Mouse (Mus musculus): ENCODE measurements around the gene Rnf212b. TPM values are rescaled to one million over a fixed set of nuclear protein-coding genes. Genes with fewer than 3 reads are reported as not detected.

Rnf212b gene
- polyA plus RNA-seq, 2 experiments: not detected

DNA sequence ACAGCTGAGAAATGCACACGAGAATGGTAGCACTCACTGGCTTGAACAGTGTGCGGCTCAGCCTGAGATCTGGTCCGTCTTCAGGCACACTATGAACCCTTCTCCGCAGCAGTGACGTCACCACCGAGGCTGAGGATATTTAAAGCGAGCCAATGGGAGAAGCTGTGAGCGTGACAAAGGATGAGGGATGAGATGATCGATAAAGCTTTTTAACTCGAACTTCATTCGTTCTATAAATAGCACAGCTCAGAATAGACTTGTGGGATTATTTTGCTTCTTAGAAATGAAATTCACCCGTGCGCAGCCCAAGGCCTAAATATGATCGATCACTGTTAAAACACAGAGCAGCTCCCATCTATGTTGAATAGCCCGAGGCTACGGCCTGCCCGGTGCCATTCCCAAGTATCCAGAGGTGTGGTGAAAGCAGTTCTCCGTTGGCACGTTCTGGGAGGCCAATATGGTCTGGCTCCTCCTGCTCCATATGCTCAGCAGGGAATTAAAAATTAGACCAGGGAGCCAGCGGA, 41.5 kb upstream of the Rnf212b start:
- no peaks in the 10 kb centered on the region for H3K36me3 ChIP-seq (replicated peaks; ENCODE audit: control insufficient read depth, insufficient read depth, low read depth)
- DNase-seq (ENCODE audit: low read depth in 3 of 3, low spot score in 3 of 3) (no peak), ATAC-seq (ENCODE audit: insufficient read depth) (no peak)
- no peak for TF ChIP-seq CTCF (IDR thresholded peaks at IDR 0.05; ENCODE audit: low read depth)
- no peak for TF ChIP-seq EP300 (IDR thresholded peaks at IDR 0.05; ENCODE audit: low read depth)
- H3K27ac ChIP-seq: no peak overlapping the region
- H3K4me1 ChIP-seq (replicated peaks; ENCODE audit: control insufficient read depth in 2 of 2, insufficient read depth in 2 of 2, low read length in 1 of 2): no peaks in the 10 kb centered on the region; a peak in 2 of 4 replicates
- H3K27me3 ChIP-seq (ENCODE audit: control insufficient read depth, insufficient read depth, low read length): no peaks in the 10 kb centered on the region
- H3K4me3 ChIP-seq (ENCODE audit: insufficient read depth in 1 of 2, low read depth in 2 of 2, low read length in 2 of 2): no peak overlapping the region
- no peaks in the 10 kb centered on the region for H3K9me3 ChIP-seq (ENCODE audit: control insufficient read depth, low read length)
- WGBS (ENCODE audit: insufficient replicate concordance): 67% methylated on average over 20 of the region's 20 CpGs
- no peak overlapping the region for H3K4me2 ChIP-seq (ENCODE audit: low read depth)
- H3K9ac ChIP-seq (replicated peaks): no peak overlapping the region

GRCm38 (mm10) chr14:54775534-54776041, 38.4 kb upstream of the Rnf212b start:
- no peaks in the 10 kb centered on the region for H3K36me3 ChIP-seq (replicated peaks; ENCODE audit: control insufficient read depth, insufficient read depth, low read depth)
- TF ChIP-seq CTCF (IDR thresholded peaks at IDR 0.05; ENCODE audit: low read depth) (no peak), EP300 (IDR thresholded peaks at IDR 0.05; ENCODE audit: low read depth) (no peak)
- H3K27ac ChIP-seq: no peak overlapping the region
- WGBS (ENCODE audit: insufficient replicate concordance): 69% methylated on average over 7 of the region's 7 CpGs
- H3K27me3 ChIP-seq (ENCODE audit: control insufficient read depth, insufficient read depth, low read length): peaks cover 10% of the 10 kb centered on the region
- no peak overlapping the region for H3K9ac ChIP-seq (replicated peaks)
- H3K4me2 ChIP-seq (ENCODE audit: low read depth): no peak overlapping the region
- H3K4me1 ChIP-seq (replicated peaks; ENCODE audit: control insufficient read depth in 2 of 2, insufficient read depth in 2 of 2, low read length in 1 of 2): no peaks in the 10 kb centered on the region; a peak in 1 of 4 replicates
- H3K4me3 ChIP-seq (ENCODE audit: insufficient read depth in 1 of 2, low read depth in 2 of 2, low read length in 2 of 2): no peak overlapping the region
- DNase-seq (ENCODE audit: low read depth in 3 of 3, low spot score in 3 of 3): no peak
- ATAC-seq (ENCODE audit: insufficient read depth): no peak
- no peaks in the 10 kb centered on the region for H3K9me3 ChIP-seq (ENCODE audit: control insufficient read depth, low read length)

GRCm38 (mm10) chr14:54776768-54777167, 37.2 kb upstream of the Rnf212b start:
- ATAC-seq (ENCODE audit: insufficient read depth) (no peak), DNase-seq (ENCODE audit: low read depth in 3 of 3, low spot score in 3 of 3) (no peak)
- no peak for TF ChIP-seq EP300 (IDR thresholded peaks at IDR 0.05; ENCODE audit: low read depth)
- no peak for TF ChIP-seq CTCF (IDR thresholded peaks at IDR 0.05; ENCODE audit: low read depth)
- no peak overlapping the region for H3K4me2 ChIP-seq (ENCODE audit: low read depth)
- 45% methylated on average over 5 of the region's 5 CpGs for WGBS (ENCODE audit: insufficient replicate concordance)
- H3K4me3 ChIP-seq (ENCODE audit: insufficient read depth in 1 of 2, low read depth in 2 of 2, low read length in 2 of 2): no peak overlapping the region
- H3K9ac ChIP-seq (replicated peaks): no peak overlapping the region
- no peaks in the 10 kb centered on the region for H3K9me3 ChIP-seq (ENCODE audit: control insufficient read depth, low read length)
- peaks cover 22% of the 10 kb centered on the region for H3K27me3 ChIP-seq (ENCODE audit: control insufficient read depth, insufficient read depth, low read length)
- no peaks in the 10 kb centered on the region; a peak in 1 of 4 replicates for H3K4me1 ChIP-seq (replicated peaks; ENCODE audit: control insufficient read depth in 2 of 2, insufficient read depth in 2 of 2, low read length in 1 of 2)
- no peak overlapping the region for H3K27ac ChIP-seq
- no peaks in the 10 kb centered on the region for H3K36me3 ChIP-seq (replicated peaks; ENCODE audit: control insufficient read depth, insufficient read depth, low read depth)

DNA sequence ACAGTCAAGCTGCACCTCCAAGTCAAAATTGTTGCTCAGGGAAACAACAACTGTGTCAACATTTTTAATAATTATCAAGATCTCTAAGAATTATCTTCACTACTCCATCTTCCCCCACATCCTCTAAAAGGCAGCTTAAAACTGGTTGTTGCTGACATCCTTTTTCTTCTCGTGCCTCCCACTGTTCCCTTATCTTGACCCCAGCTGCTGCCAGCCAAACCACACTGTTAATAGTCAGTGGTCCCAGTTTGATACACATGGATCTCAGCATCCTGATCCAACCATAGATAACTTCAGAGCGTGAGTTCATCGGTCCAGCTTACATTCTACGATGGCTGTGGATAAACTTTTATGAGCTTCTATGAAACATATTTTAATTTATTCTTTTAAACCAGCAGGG, 36.0 kb upstream of the Rnf212b start:
- Histone ChIP-seq H3K27me3 (ENCODE audit: control insufficient read depth, insufficient read depth, low read length) (peaks cover 33% of the 10 kb centered on the region), H3K4me3 (ENCODE audit: insufficient read depth in 1 of 2, low read depth in 2 of 2, low read length in 2 of 2) (no peak overlapping the region), H3K36me3 (replicated peaks; ENCODE audit: control insufficient read depth, insufficient read depth, low read depth) (no peaks in the 10 kb centered on the region), H3K27ac (no peak overlapping the region), H3K9ac (replicated peaks) (no peak overlapping the region), H3K9me3 (ENCODE audit: control insufficient read depth, low read length) (no peaks in the 10 kb centered on the region), H3K4me1 (replicated peaks; ENCODE audit: control insufficient read depth in 2 of 2, insufficient read depth in 2 of 2, low read length in 1 of 2) (no peaks in the 10 kb centered on the region; a peak in 1 of 4 replicates), H3K4me2 (ENCODE audit: low read depth) (no peak overlapping the region)
- WGBS (ENCODE audit: insufficient replicate concordance): 8% methylated on average over 4 of the region's 4 CpGs
- DNase-seq (ENCODE audit: low read depth in 3 of 3, low spot score in 3 of 3) (no peak), ATAC-seq (ENCODE audit: insufficient read depth) (no peak)
- TF ChIP-seq EP300 (IDR thresholded peaks at IDR 0.05; ENCODE audit: low read depth): no peak
- no peak for TF ChIP-seq CTCF (IDR thresholded peaks at IDR 0.05; ENCODE audit: low read depth)

DNA sequence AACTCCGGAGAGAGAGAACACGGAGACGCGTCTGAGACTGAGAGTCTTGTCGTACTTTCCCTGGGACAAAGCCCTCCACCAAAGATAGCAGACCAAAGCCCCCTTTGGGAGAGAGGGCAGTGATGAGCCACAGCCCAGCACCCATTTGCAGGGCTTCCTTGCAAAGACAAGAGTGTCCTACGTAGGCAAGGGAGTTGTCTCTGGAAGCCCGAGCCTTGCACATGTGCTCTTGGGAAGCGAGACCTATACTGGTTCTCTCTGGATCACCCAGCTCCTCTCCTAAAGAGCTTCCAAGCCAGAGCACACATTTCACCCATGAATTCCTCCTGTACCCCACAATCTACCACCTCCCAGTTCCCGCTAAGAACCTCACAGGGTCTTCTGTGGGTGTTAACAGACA, 33.9 kb upstream of the Rnf212b start:
- H3K4me1 ChIP-seq (replicated peaks; ENCODE audit: control insufficient read depth in 2 of 2, insufficient read depth in 2 of 2, low read length in 1 of 2): no peaks in the 10 kb centered on the region; a peak in 1 of 4 replicates
- no peak overlapping the region for H3K4me3 ChIP-seq (ENCODE audit: insufficient read depth in 1 of 2, low read depth in 2 of 2, low read length in 2 of 2)
- no peaks in the 10 kb centered on the region for H3K36me3 ChIP-seq (replicated peaks; ENCODE audit: control insufficient read depth, insufficient read depth, low read depth)
- H3K9ac ChIP-seq (replicated peaks): no peak overlapping the region
- 74% methylated on average over 9 of the region's 9 CpGs for WGBS (ENCODE audit: insufficient replicate concordance)
- ATAC-seq (ENCODE audit: insufficient read depth) (no peak), DNase-seq (ENCODE audit: low read depth in 3 of 3, low spot score in 3 of 3) (no peak)
- no peaks in the 10 kb centered on the region for H3K9me3 ChIP-seq (ENCODE audit: control insufficient read depth, low read length)
- no peak overlapping the region for H3K4me2 ChIP-seq (ENCODE audit: low read depth)
- TF ChIP-seq EP300 (IDR thresholded peaks at IDR 0.05; ENCODE audit: low read depth): no peak
- no peak for TF ChIP-seq CTCF (IDR thresholded peaks at IDR 0.05; ENCODE audit: low read depth)
- no peak overlapping the region for H3K27ac ChIP-seq
- peaks cover 40% of the 10 kb centered on the region for H3K27me3 ChIP-seq (ENCODE audit: control insufficient read depth, insufficient read depth, low read length)
